Mouse (Mus musculus): ENCODE data around the gene Atp6v0a4. TPM values are rescaled to one million over a fixed set of nuclear protein-coding genes. Genes with fewer than 3 reads are reported as not detected.

Gene Atp6v0a4
- polyA plus RNA-seq, 1 experiment = 1.5 TPM

DNA sequence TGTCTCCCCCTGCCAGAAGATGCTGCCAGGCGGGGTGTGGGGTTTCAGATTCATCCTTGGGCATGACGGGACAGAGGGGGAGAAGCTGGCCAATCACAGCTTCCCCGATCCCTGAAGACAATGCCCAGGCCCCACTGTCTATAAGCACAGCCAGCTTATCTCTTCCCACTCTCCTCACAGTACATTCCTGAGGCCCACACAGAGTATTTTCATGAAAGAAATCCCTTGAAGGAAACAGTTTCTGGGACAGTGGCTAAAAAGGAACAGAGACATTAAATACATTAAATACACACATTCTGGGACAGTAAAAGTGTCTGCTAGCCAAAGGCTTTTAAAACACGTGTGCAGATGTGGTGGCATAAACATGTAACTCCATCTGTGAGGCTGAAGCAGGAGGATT lies 44.0 kb downstream of the Atp6v0a4 start:
- DNase-seq (ENCODE audit: low spot score) = no peak

GRCm38 (mm10) chr6:38073592-38073991 lies 50.8 kb downstream of the Atp6v0a4 start:
- no peak for DNase-seq (ENCODE audit: low spot score)

- no peak for DNase-seq (ENCODE audit: low spot score)
Measured at GRCm38 (mm10) chr6:38072137-38072796, 52.1 kb downstream of the Atp6v0a4 start.

GRCm38 (mm10) chr6:38071256-38071655 lies 53.1 kb downstream of the Atp6v0a4 start:
- DNase-seq (ENCODE audit: low spot score) = no peak

- no peak for DNase-seq (ENCODE audit: low spot score)
Measured at GRCm38 (mm10) chr6:38066215-38066614, 58.2 kb downstream of the Atp6v0a4 start.

GRCm38 (mm10) chr6:38065501-38066122 lies 58.8 kb downstream of the Atp6v0a4 start:
- no peak for DNase-seq (ENCODE audit: low spot score)

- DNase-seq (ENCODE audit: low spot score) = no peak
Measured at GRCm38 (mm10) chr6:38065122-38065500, 59.3 kb downstream of the Atp6v0a4 start.

GRCm38 (mm10) chr6:38064621-38065020 lies 59.8 kb downstream of the Atp6v0a4 start:
- DNase-seq (ENCODE audit: low spot score) = no peak

GRCm38 (mm10) chr6:38058805-38059204 lies 65.6 kb downstream of the Atp6v0a4 start:
- no peak for DNase-seq (ENCODE audit: low spot score)

GRCm38 (mm10) chr6:38055471-38056330 lies 68.7 kb downstream of the Atp6v0a4 start:
- DNase-seq (ENCODE audit: low spot score) = no peak

GRCm38 (mm10) chr6:38049601-38050000 lies 74.8 kb downstream of the Atp6v0a4 start:
- no peak for DNase-seq (ENCODE audit: low spot score)

DNA sequence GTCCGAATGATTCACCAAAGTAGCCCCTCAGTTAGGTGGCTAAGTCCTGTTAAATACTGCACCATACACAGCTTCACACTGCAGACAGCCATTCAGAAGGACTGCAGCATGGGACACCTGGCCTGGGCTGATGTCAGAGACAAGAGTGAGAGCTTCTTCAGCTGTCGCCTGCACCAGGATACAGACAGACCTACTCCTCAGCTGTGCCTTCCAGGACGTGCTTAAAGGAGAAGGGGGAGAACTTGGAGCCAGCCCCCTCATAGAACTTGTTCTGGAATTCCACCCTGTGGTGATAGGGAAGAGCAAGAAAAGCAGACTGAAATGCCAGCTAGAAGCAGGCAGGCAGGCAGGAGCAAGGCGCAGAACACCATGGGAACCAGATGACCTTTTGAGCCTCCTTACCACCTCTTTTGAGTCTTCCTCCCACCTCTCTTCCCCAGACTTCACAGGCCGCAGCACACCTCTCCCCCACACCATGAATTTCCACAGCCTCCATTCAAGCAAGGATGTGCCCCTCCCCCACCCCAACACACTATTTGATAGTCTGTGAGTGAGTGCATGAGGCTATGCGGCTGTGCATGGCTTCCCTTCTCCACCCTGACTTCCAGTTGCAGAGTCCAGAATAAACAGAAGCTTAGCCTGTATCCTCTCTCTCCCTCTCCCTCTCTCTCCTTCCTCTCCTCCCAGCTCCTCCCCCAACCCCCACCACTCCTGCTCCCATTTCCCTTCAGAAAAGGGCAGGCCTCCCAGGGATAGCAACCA lies 75.4 kb downstream of the Atp6v0a4 start:
- DNase-seq (ENCODE audit: low spot score) = no peak

- no peak for DNase-seq (ENCODE audit: low spot score)
Measured at GRCm38 (mm10) chr6:38048003-38048402, 76.4 kb downstream of the Atp6v0a4 start.

GRCm38 (mm10) chr6:38046838-38047237 lies 77.5 kb downstream of the Atp6v0a4 start, which contains the start of gene Svopl:
Gene Svopl (minus strand): TSS chr6:38046996.
- DNase-seq (ENCODE audit: low spot score) = no peak

DNA sequence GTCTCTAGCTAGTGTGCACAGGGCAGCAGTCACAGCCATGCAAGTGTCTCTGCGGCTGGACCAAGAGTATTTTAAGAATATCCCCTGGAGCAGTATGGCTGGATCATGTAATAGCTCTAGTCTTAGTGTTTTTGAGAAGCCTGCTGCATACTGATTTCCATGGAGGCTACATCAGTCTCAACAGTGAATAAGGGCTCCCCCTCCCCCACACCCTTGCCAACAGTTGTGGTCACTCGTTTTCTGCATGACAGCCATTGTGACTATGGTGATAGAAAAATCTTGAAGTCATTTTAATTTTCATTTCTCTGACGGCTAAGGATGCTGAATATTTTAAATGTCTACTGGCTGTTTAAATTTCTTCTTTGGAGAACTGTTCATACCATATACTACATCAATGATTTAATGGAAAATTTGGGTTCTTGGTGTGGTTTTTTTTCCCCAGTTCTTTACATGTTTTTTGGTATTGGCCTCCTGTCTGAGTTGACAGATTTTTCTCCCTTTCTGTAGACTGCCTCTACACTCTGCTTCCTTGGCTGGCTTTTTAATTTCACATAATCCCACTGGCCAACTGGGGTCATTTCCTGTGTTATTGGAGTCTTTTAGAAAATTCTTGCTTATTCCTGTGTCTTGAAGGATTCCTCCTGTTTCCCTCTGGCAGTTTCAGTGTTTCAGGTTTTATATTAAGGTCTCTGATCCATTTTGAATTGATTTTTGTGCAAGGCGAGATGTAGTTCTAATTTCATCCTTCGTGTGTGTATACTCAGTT lies 91.4 kb downstream of the Atp6v0a4 start:
- DNase-seq (ENCODE audit: low spot score) = no peak

- DNase-seq (ENCODE audit: low spot score) = no peak
Measured at GRCm38 (mm10) chr6:38031924-38032540, 92.4 kb downstream of the Atp6v0a4 start.

- DNase-seq (ENCODE audit: low spot score) = no peak
Measured at GRCm38 (mm10) chr6:38028205-38028604, 96.2 kb downstream of the Atp6v0a4 start.

DNA sequence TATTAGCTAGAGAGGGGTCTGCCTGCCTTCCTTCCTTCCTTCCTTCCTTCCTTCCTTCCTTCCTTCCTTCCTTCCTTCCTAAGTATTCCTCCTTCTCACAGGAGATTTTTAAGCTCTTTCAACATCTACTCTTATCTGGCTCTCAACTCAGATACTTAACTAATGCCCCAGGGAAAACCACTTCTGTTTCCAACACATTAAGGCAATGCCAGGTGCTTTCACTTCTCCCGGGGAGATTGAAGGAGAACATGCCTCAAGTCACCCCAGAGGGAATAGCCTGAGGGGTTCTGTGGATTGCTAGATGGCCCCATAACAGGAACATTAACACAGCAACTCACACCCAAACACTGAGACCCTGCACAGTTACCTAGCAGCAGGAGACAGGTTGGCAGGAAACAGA lies 96.6 kb downstream of the Atp6v0a4 start:
- DNase-seq (ENCODE audit: low spot score) = no peak

DNA sequence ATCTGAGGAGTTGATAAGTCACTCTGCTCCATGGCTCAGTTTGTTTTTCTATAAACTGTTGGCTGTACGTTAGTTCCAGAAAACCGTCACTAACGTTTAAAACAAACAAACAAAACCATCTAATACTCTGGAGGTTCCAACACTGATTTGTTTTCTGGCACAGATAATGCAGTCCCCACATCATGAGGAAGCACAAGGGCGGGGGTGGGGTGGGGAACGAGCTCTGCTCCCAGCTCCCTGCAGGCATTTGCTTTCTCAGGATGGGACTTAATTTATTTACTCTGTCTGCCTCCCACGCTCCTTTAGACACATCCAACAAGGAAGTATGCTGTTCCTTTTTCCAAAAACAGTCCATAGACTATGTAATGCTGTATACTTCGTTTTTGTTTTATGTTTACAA lies 101.1 kb downstream of the Atp6v0a4 start:
- no peak for DNase-seq (ENCODE audit: low spot score)

DNA sequence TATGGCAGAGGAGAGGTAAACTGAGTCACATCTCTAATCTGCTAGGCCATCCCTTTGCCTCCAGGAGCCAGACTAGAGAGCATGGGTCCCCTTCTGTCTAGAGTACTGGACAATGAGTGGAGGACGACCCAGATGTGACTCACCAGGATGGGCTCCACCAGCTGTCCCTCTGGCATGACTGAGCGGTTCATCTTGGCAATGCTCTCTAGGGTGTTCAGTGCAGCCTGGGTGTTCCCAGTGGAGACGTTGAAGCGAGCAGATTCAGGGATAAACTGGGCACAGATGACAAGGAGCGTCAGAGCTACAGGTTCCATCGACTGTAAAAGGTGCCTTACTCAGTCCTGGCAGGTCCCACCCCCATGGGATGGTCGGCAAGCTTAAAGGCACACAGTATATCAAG lies 103.0 kb downstream of the Atp6v0a4 start:
- no peak for DNase-seq (ENCODE audit: low spot score)

DNA sequence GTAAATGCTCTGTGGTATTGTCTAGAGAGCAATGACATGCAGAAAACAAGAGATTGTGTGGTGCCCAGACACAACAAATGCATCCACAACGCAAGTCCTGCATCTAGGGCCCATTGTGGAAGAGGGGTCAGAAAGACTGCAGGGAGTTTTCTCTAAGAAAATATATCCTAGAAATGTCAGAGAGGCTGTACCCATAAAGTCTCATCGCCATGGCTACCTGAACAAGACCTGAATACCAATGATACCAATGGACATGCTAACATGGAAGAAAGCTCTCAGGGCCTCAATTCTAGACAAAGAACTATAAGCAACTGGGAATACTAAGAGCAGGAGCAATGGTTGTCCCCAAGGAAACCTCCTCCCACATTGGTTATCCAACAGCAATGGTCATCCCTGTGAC lies 111.6 kb downstream of the Atp6v0a4 start:
- no peak for DNase-seq (ENCODE audit: low spot score)

Measured in urinary bladder, adult 2 months (tissue).